Mouse (Mus musculus): ENCODE data around the gene Pnkp.

Gene Pnkp

DNA sequence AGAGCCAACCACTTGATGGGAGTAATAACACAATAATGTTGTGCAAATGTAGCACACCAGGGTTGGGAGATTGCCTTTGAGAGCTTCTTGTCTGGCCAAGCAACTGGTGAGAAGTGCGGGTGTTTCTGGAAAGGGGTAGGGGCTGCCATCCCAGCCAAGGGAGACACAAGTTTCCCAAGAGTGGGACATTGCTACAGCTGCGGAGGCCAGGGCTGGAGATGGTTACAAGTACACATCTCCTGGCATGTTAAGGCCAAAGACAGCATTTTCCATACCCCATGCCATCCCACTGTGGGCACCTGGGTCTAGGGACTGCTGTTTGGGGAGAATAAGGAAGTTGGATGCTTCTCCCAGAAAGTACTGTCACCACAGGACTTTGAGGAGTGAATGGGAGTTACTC is 3.9 kb upstream of the Pnkp start:
- no peak for DNase-seq (ENCODE audit: low read depth)

DNA sequence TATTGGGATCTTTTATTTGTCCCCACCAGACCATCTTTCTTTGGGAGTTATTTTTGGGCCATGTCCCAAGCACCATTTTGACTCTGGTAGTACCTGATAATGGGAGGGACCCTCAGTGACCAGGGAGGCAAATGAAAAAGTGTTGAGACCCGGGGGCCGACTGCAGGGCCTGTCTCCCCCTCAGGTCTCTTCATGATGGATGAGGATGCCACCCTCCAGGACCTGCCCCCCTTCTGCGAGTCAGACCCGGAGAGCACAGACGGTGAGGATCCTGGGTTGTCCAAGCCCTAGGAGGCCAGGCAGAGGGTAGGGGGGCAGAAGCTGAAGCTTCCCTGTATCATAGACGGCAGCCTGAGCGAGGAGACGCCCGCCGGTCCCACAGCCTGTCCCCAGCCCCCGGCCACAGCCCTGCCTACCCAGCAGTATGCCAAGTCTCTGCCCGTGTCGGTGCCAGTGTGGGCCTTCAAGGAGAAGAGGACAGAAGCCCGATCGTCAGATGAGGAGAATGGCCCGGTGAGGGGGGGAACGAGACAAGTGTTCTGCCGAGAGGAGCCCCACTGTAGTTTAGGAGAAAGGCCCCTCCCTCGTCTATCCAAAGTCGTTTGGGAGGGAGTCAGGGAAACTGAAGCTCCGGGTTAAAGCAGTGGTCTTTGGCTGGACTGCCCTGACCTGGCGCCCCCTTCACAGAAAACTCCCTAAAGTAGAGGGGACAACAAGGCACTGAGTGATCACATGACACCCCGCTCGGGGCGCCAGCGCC is 3.2 kb upstream of the Pnkp start:
- DNase-seq (ENCODE audit: low read depth): no peak

DNA sequence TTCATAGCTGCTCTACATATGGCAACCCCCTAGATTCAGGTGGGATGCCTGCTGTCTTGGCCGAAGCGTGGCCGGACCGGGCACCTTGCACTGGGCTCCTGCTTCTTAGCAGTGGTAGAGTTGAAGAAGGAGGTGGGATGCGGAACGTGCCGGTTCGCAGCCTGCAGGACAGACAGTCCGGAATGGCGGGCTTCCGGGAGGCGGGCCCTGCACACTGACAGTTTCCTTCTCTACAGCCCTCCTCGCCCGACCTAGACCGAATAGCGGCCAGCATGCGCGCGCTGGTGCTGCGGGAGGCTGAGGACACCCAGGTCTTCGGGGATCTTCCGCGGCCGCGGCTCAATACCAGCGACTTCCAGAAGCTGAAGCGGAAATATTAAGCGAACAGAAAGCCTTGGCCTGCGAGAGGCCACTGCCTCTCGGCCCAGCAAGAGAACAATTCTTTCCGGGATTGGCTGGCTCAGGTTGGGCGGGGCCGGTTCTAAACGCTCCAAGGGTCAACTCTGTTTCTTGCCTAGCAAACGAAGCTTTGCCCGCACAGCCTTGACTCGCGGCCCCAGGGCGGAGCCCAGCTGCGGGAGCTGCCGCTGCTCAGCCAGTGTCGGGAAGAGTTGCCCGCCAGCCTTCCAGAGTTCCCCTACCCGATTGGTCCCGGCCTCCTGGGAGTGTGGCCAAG is 2.4 kb upstream of the Pnkp start:
- DNase-seq (ENCODE audit: low read depth): peak; percentile 76

DNA sequence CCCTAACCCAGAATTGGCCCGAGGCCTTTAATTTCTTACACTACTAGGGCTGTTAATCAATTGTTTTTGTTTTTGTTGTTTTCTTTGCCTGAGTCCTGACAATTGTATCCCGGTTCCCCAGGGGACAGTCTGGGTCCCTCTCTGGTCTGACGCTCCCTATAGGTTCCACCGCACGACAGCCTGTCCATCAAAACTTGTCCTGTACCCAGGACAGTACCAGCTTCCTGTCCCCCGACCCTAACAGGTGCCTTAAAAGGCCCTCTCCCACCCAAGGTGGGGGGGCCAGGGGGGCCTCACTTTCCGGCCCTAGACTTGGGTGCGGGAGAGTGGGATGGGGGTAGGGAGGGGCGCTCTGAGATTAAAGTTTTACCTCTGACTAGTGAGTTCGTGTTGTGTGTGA is 1.9 kb upstream of the Pnkp start:
- DNase-seq (ENCODE audit: low read depth): no peak

DNA sequence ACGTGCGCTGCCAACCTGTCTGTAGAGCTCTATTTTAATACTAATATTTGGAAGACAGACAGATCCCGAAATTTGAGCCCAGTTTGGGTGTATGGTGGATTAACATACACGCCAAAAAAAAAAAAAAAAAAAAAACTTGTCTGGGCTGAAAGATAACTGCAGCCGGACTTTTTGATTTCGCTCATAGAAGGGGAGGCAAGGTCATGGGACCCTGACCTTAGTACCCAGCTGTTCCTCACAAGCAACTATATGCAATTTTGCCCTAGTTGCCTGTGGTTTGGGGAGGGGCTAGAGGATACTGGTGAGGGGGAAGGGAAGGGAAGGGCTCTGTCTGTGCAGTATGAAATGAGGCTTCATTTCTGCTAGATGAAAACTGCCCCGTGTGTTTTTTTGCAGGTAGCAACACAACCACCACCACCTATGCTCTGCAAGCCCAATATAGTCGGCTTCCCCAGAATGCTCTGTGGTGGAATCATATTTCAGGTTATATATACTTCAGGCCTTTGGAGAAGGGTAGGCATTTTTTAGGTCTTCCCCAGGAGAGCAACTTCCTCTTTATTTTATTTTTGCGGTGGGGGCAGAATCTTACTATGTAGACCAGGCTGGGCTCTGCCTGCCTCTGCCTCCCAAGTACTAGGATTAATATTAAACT is 548 bp upstream of the Pnkp start:
- DNase-seq (ENCODE audit: low read depth): no peak

DNA sequence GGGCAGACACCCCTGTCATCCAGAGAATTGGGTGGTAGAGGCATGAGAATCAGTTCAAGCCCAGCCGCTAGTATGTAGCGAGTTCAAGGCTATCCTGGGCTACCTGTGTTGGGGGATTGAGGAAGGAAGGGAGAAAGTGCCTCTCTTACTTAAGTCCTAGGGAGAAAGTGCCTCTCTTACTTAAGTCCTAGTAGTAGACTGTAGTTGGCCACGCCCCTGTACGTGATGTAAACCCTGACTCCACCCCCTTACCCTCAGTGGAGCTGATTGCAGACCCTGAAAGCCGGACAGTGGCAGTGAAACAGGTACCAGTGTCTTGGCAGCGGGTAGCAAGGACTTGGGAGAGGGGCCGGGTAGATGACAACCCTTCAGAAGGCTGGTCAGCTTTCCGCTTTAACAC is 966 bp downstream of the Pnkp start:
- DNase-seq (ENCODE audit: low read depth): peak; percentile 74

DNA sequence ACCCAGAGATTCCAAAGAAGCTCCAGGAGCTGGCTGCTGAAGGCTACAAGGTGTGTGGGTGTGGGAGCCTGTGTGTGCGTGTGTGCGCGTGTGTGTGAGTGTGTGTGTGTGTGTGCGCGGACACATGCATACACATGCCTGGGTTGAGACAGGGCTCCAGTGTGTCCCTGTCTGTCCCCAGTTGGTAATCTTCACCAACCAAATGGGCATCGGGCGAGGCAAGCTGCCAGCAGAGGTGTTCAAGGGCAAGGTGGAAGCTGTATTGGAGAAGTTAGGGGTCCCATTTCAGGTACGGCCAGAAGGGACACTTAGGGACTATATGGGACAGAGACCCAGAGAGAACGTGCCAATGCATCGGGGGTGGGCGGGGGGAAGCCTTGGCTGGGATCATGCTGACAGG is 3.0 kb downstream of the Pnkp start:
- no peak for DNase-seq (ENCODE audit: low read depth)

DNA sequence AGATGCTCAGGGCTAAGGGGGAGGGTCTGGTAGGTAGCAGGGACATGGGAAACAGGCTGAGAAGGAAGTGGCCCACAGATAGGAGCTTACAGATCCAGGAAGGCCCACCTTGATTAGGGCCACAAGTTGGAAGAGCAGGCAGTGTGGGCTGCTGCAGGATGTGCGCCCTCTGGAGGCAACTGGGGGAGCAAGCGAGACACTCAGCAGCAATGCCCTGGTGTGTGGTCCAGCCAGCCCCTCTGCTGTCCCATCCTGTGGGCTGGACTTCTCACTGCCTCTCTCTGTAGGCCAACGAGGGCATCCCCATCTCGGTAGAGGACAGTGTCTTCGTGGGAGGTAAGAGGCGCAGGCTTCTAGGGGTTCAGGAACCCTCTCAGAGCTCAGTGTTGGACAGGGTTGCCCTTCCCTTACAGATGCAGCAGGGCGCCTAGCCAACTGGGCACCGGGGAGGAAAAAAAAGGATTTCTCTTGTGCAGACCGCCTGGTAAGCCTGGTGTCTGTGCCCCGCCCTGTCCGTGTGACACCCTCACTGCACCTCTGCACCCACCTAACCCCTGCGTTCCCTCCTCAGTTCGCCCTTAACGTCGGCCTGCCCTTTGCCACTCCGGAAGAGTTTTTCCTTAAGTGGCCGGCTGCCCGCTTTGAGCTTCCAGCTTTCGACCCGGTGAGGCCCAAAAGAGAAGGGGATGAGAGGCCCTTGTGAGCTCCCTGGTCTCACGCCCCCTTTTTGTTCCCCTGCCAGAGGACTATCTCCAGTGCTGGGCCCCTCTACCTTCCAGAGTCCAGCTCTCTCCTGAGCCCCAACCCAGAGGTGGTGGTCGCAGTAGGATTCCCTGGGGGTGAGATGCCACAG is 3.9 kb downstream of the Pnkp start:
- DNase-seq (ENCODE audit: low read depth): no peak

DNA sequence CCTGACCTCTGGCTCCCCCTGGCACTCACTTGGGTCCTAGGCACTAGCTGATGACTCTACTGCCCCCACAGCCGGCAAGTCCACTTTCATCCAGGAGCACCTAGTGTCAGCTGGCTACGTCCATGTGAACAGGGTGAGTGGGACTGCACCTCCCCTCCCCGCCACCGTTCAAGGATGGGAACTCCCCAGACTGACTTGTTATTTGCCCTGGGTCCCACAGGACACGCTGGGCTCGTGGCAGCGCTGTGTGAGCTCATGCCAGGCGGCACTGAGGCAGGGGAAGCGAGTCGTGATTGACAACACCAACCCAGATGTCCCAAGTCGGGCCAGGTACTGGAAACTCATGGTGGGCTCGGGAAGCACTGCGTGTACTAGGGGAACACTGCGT is 4.5 kb downstream of the Pnkp start:
- no peak for DNase-seq (ENCODE audit: low read depth)

DNA sequence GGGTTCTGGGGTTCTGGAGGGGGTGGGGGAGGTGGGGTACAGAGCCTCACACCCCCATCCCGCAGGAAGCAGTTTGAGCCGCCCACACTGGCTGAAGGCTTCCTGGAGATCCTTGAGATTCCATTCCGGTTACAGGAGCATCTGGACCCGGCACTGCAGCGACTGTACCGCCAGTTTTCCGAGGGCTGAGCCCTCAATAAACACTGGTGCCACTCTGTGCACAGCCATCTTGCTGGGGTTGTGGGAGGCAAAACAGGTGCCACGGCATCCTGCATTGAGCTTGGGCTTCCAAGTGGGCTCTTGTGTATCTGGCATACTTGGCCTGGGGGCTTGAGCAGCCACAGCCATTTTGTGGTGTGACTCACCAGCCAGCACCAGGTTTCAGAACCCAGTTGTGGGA is 5.5 kb downstream of the Pnkp start:
- DNase-seq (ENCODE audit: low read depth): no peak

DNA sequence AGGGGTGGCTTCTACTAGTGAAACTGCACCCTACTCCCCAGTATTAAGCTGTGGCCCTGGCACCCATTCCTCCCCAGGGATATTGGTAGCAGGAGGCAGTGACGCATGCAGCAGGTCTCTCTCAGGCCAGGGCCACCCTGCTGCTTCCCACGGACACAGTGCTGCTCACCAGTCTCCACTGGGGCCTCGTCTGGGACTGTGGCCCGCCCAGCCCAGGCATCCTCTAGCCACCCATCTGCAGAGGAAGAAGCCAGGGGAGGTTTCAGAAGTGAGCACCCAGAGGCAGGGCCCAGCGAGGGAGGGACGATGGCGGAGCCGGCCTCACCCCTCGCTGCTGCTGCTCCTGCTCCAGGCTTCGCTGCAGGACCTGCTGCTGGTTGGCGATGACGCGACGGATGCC is 6.3 kb downstream of the Pnkp start:
- no peak for DNase-seq (ENCODE audit: low read depth)

DNA sequence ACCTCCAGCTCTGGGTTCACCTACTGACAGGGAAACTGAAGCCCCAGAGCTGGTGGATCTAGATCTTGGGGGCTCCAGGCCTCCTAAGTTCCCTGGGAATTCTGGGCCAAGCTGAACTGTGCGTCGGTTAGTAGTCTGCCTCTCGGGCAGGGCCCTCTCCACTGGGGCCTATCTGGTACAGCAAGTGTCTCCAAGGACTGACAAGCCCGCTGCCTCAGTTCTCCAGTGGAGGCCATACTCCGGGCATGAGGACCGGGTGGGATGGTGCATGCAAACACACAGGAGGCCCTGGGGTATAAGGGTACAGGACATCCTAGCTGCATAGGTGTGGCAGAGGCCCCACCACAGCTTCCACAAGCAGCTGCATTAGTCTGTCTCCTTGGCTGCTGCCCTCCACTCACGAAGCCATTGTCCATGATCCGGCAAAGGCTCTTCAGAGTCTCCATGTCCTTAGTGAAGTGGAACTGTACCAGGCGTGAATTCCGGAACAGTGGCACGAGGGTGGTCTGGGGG is 7.1 kb downstream of the Pnkp start:
- DNase-seq (ENCODE audit: low read depth): no peak

DNA sequence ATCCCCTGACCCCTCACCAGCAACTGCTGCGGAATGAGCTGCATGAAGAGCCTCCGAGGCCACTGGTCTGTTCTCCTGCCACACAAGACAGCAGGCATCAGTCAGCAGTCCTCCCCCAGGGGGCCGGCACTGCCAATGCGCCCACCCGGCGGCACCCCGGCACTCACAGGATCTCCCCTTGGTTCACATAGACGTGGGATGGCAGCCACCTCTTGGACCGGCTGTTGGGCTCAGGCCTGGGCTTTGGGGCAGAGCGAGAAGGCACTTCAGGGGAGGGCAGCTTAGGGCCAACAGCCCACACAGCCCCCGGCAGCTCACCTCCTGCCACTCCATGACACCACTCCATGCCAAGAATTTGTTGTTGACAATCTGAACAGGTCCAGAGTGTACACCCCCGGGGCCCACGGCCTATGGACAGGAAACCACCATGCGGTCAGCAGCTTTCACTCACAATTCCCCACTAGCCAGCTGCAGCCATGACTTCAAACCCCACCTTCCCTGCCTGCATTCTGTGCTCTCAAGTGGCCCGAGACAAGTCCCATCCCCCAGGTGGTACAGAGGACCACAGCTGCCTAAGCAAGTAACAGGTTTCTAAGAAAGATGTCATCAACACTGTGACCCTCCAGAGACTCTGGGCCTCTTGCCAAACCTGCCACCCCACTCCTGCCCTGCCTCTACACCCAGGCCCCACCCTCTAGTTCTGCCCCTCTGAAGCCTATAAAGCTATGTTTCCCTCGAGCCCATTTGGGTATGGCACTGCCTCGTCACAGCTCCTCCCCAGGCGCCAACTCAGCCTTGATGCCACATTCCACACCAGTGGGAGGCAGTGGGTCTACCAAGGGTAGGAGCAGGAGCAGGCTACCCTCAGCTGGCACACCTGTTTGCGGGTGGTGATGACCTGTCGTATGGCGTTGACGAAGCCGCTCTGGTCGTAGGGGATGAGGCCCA is 7.9 kb downstream of the Pnkp start:
- DNase-seq (ENCODE audit: low read depth): no peak

DNA sequence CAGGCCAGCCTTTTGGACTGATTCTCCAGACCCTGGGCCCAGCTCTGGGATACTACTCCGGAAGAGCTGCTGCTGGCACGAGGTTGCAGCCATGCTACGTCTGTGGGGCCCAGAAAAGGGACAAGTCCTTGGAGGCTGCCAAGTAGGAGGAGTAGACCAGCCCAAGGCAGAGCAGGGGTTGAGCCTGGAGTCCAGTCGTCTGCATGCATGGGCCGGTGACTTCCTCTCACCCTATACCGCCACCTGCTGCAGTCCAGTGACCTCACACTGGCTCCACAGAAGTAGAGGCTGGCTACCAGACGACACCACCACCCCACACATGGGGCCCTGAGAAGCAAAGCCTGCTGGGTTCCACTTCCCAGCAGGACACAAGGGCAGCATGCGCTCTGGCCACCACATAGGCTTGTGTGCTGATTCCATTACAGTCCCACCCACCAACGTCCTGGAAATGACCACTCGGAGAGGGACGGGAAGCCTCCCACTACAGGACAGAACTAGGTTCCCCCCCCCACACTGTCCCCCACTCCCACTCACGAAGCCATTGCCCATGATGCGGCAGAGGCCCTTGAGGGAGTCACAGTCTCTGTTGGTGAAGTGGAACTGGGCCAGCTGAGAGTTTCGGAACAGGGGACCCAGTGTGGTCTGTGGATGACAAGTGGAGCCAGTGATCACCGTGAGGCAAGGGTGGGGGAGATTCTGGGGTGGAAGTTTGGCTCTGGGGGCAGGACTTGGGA is 9.5 kb downstream of the Pnkp start:
- DNase-seq (ENCODE audit: low read depth): no peak

DNA sequence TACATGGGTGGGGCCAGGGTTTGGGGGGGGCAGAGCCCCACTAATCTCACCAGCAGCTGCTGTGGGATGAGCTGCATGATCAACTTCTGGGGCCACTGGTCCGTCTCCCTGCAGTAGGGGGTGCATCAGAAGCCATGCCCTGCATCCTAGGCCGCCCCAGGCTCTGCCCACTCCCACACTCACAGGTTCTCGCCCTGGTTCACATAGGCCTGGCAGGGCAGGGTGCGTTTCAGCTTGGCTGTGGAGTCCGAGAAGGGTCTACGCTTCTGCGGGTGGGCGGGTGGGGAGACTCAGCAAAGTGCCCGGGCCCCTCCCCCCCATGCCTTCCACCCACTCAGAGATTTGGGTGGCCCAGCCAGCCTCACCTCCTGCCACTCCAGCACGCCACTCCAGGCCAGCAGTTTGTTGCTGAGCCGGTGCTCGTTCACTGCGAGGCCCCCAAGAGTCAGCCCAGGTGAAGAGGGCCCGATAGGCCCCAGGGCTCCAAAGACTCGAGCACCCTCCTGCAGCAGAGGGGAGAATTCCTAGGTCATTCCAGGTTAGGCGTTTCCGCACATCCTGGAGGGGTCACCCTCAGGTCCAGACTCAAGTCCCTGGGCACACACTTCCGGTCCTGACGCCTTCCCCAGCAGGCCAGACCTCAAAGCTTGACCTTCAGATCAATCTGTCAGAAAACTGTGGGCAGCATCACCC is 10.2 kb downstream of the Pnkp start:
- no peak for DNase-seq (ENCODE audit: low read depth)

DNA sequence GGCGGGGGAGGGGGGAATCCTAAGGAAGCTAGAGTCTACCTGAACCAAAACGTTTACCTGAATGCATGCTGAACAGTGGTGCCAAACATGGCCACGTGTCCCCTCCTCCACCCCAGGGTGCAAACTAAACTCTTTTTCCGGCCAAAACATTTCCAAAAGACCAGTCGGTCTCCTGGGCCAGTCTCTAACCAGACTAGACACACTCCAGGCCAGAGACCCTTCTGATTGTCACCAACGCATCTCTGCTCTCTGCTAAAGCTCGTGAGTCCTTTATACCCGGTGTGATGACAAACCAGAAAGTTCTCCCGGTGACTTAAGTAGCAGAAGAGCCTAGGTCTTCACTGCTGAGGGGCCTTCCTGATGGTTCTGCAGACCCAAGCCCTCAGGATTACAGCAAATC is 10.9 kb downstream of the Pnkp start:
- DNase-seq (ENCODE audit: low read depth): no peak

DNA sequence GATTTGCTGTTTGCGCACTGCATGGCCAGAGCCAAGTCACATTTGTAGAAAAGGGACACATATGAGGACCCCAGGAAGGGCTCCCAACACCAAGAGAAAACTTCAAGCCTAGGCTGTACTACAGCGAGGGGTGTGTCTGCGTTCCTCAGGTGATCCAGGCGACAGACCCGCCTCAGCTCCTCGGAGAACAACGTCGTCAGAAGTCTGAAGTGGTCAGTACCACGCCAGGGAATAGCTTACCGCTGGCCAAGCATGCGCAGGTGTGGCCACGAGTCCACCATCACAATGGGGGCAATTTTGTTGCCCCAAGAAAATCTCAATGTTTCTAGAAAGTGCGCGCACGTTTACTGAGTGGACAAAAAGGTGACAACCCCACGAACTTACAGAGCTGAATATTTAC is 11.5 kb downstream of the Pnkp start:
- DNase-seq (ENCODE audit: low read depth): no peak

DNA sequence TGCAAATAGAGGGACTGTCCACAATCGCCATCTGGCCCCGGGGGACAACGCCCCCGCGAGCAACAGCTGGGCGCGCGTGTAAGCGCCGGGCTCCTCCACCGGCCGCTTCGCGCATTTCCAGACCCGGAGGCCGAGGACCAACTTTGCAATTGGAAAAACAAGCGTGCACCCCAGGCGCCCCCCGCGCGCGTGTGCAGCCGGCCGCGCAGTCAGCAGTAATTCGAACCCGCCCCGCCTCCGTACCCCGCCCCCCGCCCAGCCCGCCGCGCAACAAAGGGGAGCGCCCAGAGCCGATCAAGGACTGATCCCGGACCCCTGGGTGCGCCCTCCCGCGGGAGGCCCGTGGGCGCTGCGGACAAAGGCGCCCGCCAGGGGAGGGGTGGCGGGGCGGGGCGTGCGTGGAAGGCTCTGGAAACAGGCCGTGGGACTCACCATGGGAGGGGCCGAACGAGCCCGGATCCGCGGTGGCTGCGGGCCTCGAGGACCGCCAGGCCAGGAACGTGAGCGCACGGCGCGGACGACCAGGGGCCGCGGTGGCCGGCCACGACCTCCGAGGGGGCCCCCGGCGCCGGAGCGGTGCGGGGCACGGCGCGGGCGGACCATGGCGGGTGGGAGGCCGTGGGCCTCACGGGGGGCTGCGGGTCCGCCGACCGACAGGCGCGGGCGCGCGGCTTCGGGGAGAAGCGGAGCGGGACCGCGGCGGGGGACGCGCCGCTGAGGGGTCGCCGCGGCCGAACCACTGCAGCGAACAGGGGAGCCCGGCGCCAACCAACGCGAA is 12.2 kb downstream of the Pnkp start:
- DNase-seq (ENCODE audit: low read depth): no peak
